Mouse (Mus musculus): ENCODE results near the gene Coasy.

DNA sequence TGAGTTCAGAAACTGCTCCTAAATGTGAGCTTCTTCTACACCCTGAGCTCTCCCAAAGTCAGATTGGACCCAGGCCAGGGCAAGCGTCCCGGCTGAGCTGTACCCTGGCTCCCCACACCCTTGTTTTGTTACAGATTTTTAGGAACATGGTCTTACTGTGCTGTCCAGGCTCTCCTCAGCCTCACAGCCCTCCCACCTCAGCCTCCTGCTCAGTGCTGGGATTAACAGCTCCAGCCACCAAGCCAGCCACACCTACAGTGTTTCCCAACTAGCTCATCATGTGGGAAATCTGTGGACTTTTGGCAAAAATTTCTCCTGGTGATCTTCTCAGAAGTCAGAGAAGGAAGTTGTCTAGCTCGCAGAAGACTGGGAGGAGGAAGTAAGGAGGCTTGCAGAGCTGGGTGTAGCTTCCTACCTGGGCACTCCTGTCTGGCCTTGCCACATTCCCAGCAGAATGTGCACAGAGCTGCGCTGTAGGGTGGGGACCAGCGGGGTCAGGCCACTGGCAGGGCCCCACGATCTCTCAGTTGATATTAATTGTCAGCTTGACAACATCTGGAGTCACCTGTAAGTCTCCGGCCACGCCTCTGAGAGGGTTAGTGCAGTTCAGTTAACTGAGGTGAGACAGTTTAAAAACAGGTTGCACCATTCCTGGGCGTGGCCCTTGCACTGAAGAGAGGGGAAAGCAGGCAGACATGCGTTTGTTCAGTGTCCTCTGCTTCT, 29.5 kb upstream of the Coasy start:
- TF ChIP-seq POLR2A (IDR thresholded peaks at IDR 0.05; ENCODE audit: borderline replicate concordance, extremely low read depth, low read depth, low read length) (no peak), CTCF (IDR thresholded peaks at IDR 0.05; ENCODE audit: insufficient read depth, low read length) (no peak)

All from lung, adult 2 months (tissue).